Mouse (Mus musculus): ENCODE results near the gene Rab14.

Rab14 gene

GRCm38 (mm10) chr2:35151303-35151882 is 49.5 kb downstream of the Rab14 start:
- DNase-seq: no peak

- no peak for DNase-seq
Observed at GRCm38 (mm10) chr2:35148806-35149205, 52.1 kb downstream of the Rab14 start.

- no peak for DNase-seq
Observed at GRCm38 (mm10) chr2:35141673-35142072, 59.2 kb downstream of the Rab14 start.

GRCm38 (mm10) chr2:35138576-35138975 is 62.3 kb downstream of the Rab14 start:
- no peak for DNase-seq

GRCm38 (mm10) chr2:35133891-35134290 is 67.0 kb downstream of the Rab14 start:
- DNase-seq: no peak

- DNase-seq: no peak
Observed at GRCm38 (mm10) chr2:35132662-35133055, 68.3 kb downstream of the Rab14 start.

GRCm38 (mm10) chr2:35131991-35132661 is 68.8 kb downstream of the Rab14 start:
- peak; percentile 90 for DNase-seq

GRCm38 (mm10) chr2:35131491-35131890 is 69.4 kb downstream of the Rab14 start:
- no peak for DNase-seq

All from right cerebral cortex, postnatal 25 days (tissue).